Mouse (Mus musculus) heart, postnatal 0 days (tissue): ENCODE data around the gene Vangl1. TPM values are rescaled to one million over a fixed set of nuclear protein-coding genes. Genes with fewer than 3 reads are reported as not detected.

Source experiments
- ATAC-seq: fragments of 200-750 bp; cut with Nextera tagmentation; 2 replicates; pipeline ENCODE4 v1.8.0; 2017; ENCODE audit warnings: low read depth, moderate number of reproducible peaks, moderate library complexity; ENCODE audit not compliant: insufficient read depth
- DNase-seq: peaks from one replicate; pipeline ENCODE4 v3.0.0-alpha.2; 2016; ENCODE audit warnings: low spot score
- H3K27ac ChIP-seq: fragments of 300-500 bp; sonication (generic); 2 replicates; pipeline ENCODE4 v1.5.1; 2014; ENCODE audit warnings: low read depth, mild to moderate bottlenecking
- H3K27me3 ChIP-seq: fragments of 300-500 bp; sonication (generic); 2 replicates; pipeline ENCODE4 v1.6.1; 2014; ENCODE audit warnings: low read length, mixed read lengths; ENCODE audit not compliant: control insufficient read depth, insufficient read depth
- H3K36me3 ChIP-seq: fragments of 300-500 bp; sonication (generic); replicated peaks from 2 replicates; pipeline ENCODE4 v1.6.1; 2014; ENCODE audit warnings: low read length, mixed read lengths; ENCODE audit not compliant: control insufficient read depth, insufficient read depth
- H3K4me1 ChIP-seq: fragments of 300-500 bp; sonication (generic); 2 replicates; pipeline ENCODE4 v1.6.1; 2014; ENCODE audit warnings: antibody characterized with exemption; ENCODE audit not compliant: control insufficient read depth, insufficient read depth
- H3K4me2 ChIP-seq: fragments of 300-500 bp; sonication (generic); 2 replicates; pipeline ENCODE4 v1.6.1; 2014; ENCODE audit warnings: low read depth, mild to moderate bottlenecking, low read length, moderate library complexity
- H3K4me3 ChIP-seq: fragments of 300-500 bp; sonication (generic); 2 replicates; pipeline ENCODE4 v1.5.1; 2014; ENCODE audit warnings: low read depth, low read length
- H3K9ac ChIP-seq: fragments of 300-500 bp; sonication (generic); replicated peaks from 2 replicates; pipeline ENCODE4 v1.6.1; 2014; ENCODE audit warnings: low read depth, low read length, mixed read lengths
- H3K9me3 ChIP-seq: fragments of 300-500 bp; sonication (generic); replicated peaks from 2 replicates; pipeline ENCODE4 v1.6.1; 2016; ENCODE audit warnings: low read length; ENCODE audit not compliant: control insufficient read depth
- CTCF ChIP-seq: IDR thresholded peaks from 2 replicates; pipeline ENCODE4 v1.5.1; 2016; ENCODE audit warnings: antibody characterized with exemption, control low read depth, low read depth
- EP300 ChIP-seq: IDR thresholded peaks from 2 replicates; pipeline ENCODE4 v1.6.1; 2016; ENCODE audit warnings: antibody characterized with exemption, low read depth
- WGBS: fragments of 180-500 bp; shearing (Covaris S2); extraction: QIAGEN DNeasy Blood & Tissue Kit; methylation state at CpG from one replicate; pipeline ENCODE4 v1.1.7; 2014; 5-methylcytosine and 5-hydroxymethylcytosine counted together
- polyA plus RNA-seq: library from polyadenylated mRNA; unstranded; fragments of >200 nt; fragmentation: Nextera tagmentation; extraction: Ambion mirVana; gene quantifications from 2 replicates; pipeline ENCODE4 v1.2.1, GENCODE M21; 2015
- total RNA-seq: library from RNA; depleted of rRNA; stranded (reverse); fragments of >200 nt; gene quantifications from 2 replicates; pipeline ENCODE4 v1.2.3, GENCODE M21; 2014; ENCODE audit warnings: low replicate concordance; rRNA removed

The Vangl1 gene
- total and polyA plus RNA-seq, 2 experiments from 2014 or later: 12.4 to 37.5 TPM

- no peak for TF ChIP-seq CTCF
- no peak for TF ChIP-seq EP300
- Histone ChIP-seq H3K4me3 (no peak overlapping the region), H3K9me3 (no peaks in the 10 kb centered on the region), H3K4me1 (peaks cover 30% of the 10 kb centered on the region), H3K9ac (no peak overlapping the region), H3K27me3 (no peaks in the 10 kb centered on the region), H3K4me2 (no peak overlapping the region), H3K27ac (peak overlapping the region; percentile 46; the same call in 1 of the 2 replicates), H3K36me3 (0 out of 2 replicates have a peak, but pooled peaks cover 9% of the 10 kb centered on the region)
- DNase-seq (no peak), ATAC-seq (no peak)
- 63% methylated on average over 9 of the region's 9 CpGs for WGBS
Observed at GRCm38 (mm10) chr3:102103811-102104565, 100.5 kb downstream of the Vangl1 start.

Other genes with a start within 250 kb of the Vangl1 start
- not detected in 2 replicates for gene Nhlh2, start 194.6 kb downstream of the Vangl1 start, total RNA-seq
- not detected in 2 replicates for gene Nhlh2, start 194.6 kb downstream of the Vangl1 start, polyA plus RNA-seq
- gene Casq2, start 118.3 kb downstream of the Vangl1 start, total RNA-seq: 836 and 965 TPM in 2 replicates
- gene Casq2, start 118.3 kb downstream of the Vangl1 start, polyA plus RNA-seq: 809 and 872 TPM in 2 replicates